Mouse (Mus musculus): ENCODE measurements around the gene Fgfr2. TPM values are rescaled to one million over a fixed set of nuclear protein-coding genes. Genes with fewer than 3 reads are reported as not detected.

Fgfr2 gene
- polyA plus RNA-seq, 1 experiment, result 14.7 TPM

GRCm38 (mm10) chr7:130982881-130983280 lies 2140.3 kb downstream of the Fgfr2 start:
- H3K27me3 ChIP-seq (ENCODE audit: control insufficient read depth, insufficient read depth, low read length), result 0 out of 2 replicates have a peak, but pooled peaks cover 3% of the 10 kb centered on the region
- H3K27ac ChIP-seq (ENCODE audit: insufficient read depth, low read depth, low read length), result no peak overlapping the region
- H3K4me1 ChIP-seq (ENCODE audit: control insufficient read depth, insufficient read depth, insufficient read length, low read length), result peaks cover 2% of the 10 kb centered on the region; the same call in 1 of the 2 replicates
- WGBS, result 71% methylated on average over 3 of the region's 3 CpGs
- no peak overlapping the region for H3K4me3 ChIP-seq (ENCODE audit: low read depth, low read length)
- TF ChIP-seq POLR2A (IDR thresholded peaks at IDR 0.05; ENCODE audit: low read depth, low read length) (no peak), CTCF (IDR thresholded peaks at IDR 0.05; ENCODE audit: extremely low read depth, insufficient read length, insufficient replicate concordance, low read depth, low read length) (no peak)
- no peaks in the 10 kb centered on the region for H3K36me3 ChIP-seq (ENCODE audit: control insufficient read depth, insufficient read depth, low read length)

- H3K27me3 ChIP-seq (ENCODE audit: control insufficient read depth, insufficient read depth, low read length), result 0 out of 2 replicates have a peak, but pooled peaks cover 3% of the 10 kb centered on the region
These were observed 2140.8 kb downstream of the Fgfr2 start for GRCm38 (mm10) chr7:130982371-130982770.

GRCm38 (mm10) chr7:130980130-130980529 lies 2143.0 kb downstream of the Fgfr2 start:
- no peak overlapping the region for H3K4me3 ChIP-seq (ENCODE audit: low read depth, low read length)
- 60% methylated on average over 5 of the region's 5 CpGs for WGBS
- no peak overlapping the region for H3K27ac ChIP-seq (ENCODE audit: insufficient read depth, low read depth, low read length)
- H3K4me1 ChIP-seq (ENCODE audit: control insufficient read depth, insufficient read depth, insufficient read length, low read length), result peaks cover 8% of the 10 kb centered on the region; the same call in 1 of the 2 replicates
- H3K36me3 ChIP-seq (ENCODE audit: control insufficient read depth, insufficient read depth, low read length), result no peaks in the 10 kb centered on the region
- TF ChIP-seq POLR2A (IDR thresholded peaks at IDR 0.05; ENCODE audit: low read depth, low read length), result no peak
- TF ChIP-seq CTCF (IDR thresholded peaks at IDR 0.05; ENCODE audit: extremely low read depth, insufficient read length, insufficient replicate concordance, low read depth, low read length), result no peak
- 0 out of 2 replicates have a peak, but pooled peaks cover 3% of the 10 kb centered on the region for H3K27me3 ChIP-seq (ENCODE audit: control insufficient read depth, insufficient read depth, low read length)

More at GRCm38 (mm10) chr7:130982371-130982770, 2140.8 kb downstream of the Fgfr2 start:
- WGBS, result 52% methylated on average over 4 of the region's 4 CpGs
- TF ChIP-seq POLR2A (IDR thresholded peaks at IDR 0.05; ENCODE audit: low read depth, low read length), result no peak
- no peak for TF ChIP-seq CTCF (IDR thresholded peaks at IDR 0.05; ENCODE audit: extremely low read depth, insufficient read length, insufficient replicate concordance, low read depth, low read length)
- H3K4me3 ChIP-seq (ENCODE audit: low read depth, low read length), result no peak overlapping the region
- no peak overlapping the region for H3K27ac ChIP-seq (ENCODE audit: insufficient read depth, low read depth, low read length)
- no peaks in the 10 kb centered on the region for H3K36me3 ChIP-seq (ENCODE audit: control insufficient read depth, insufficient read depth, low read length)
- peaks cover 7% of the 10 kb centered on the region; the same call in 1 of the 2 replicates for H3K4me1 ChIP-seq (ENCODE audit: control insufficient read depth, insufficient read depth, insufficient read length, low read length)

DNA sequence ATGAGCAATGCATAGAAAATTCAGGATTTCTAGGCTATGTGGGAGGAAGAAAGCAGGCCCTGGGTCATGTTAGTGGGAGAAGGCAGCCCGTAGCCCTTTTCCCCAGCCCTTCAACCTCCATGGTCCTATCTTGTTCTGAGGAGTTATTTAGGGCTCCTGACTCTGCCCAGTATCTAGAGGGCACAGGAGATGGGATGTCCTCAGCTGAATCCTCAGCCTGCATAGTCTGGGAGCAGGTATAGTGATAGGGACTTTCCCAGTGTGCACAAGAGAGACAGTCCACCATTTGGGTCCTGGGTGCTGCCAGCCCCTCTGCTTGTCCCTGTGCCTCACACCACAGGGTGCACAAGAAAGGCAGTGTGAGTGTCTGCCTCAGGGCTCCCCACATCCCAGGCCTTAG lies 2144.6 kb downstream of the Fgfr2 start:
- peaks cover 5% of the 10 kb centered on the region; the same call in 1 of the 2 replicates for H3K27me3 ChIP-seq (ENCODE audit: control insufficient read depth, insufficient read depth, low read length)
- 81% methylated on average over 1 of the region's 1 CpGs for WGBS
- H3K36me3 ChIP-seq (ENCODE audit: control insufficient read depth, insufficient read depth, low read length), result no peaks in the 10 kb centered on the region
- TF ChIP-seq CTCF (IDR thresholded peaks at IDR 0.05; ENCODE audit: extremely low read depth, insufficient read length, insufficient replicate concordance, low read depth, low read length) (no peak), POLR2A (IDR thresholded peaks at IDR 0.05; ENCODE audit: low read depth, low read length) (no peak)
- H3K4me3 ChIP-seq (ENCODE audit: low read depth, low read length), result no peak overlapping the region
- no peak overlapping the region for H3K27ac ChIP-seq (ENCODE audit: insufficient read depth, low read depth, low read length)
- peaks cover 8% of the 10 kb centered on the region; the same call in 1 of the 2 replicates for H3K4me1 ChIP-seq (ENCODE audit: control insufficient read depth, insufficient read depth, insufficient read length, low read length)

DNA sequence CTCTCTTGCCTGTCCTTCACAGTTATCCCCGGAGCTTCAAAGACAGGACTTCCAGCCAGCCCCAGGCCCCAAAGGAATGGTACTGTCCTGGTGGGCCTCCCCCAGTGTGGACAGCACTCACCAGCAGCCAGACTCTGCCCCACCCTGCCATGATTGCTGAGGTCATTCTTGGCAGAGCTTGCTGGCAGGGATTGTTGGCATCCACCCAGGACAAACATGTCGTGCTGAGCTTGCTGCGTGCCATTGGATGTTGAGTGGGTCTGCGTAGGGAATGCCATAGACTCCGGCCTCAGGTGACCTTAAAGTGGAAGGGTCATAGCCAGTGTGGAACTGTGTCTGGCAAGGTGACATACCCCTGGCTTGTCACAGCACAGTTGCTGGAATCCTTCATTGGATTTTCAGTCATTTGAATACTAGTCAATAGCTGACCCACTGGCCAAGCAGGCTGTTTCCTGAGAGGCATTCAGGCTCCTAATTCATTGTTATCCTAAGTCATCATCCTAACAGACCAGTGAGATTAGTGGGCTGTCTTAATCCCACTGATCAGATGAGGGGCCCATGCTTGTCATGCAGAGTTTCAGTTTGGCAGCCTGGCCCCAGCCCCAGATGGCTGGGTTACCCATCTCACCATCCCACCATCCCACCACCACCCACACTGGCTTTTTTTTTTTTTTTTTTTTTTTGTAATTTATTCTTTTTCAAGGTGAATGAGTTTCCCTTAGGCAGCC lies 2145.2 kb downstream of the Fgfr2 start:
- WGBS, result 19% methylated on average over 5 of the region's 5 CpGs
- Histone ChIP-seq H3K27me3 (ENCODE audit: control insufficient read depth, insufficient read depth, low read length) (peaks cover 5% of the 10 kb centered on the region; the same call in 1 of the 2 replicates), H3K4me3 (ENCODE audit: low read depth, low read length) (no peak overlapping the region), H3K4me1 (ENCODE audit: control insufficient read depth, insufficient read depth, insufficient read length, low read length) (peaks cover 8% of the 10 kb centered on the region; the same call in 1 of the 2 replicates), H3K36me3 (ENCODE audit: control insufficient read depth, insufficient read depth, low read length) (no peaks in the 10 kb centered on the region), H3K27ac (ENCODE audit: insufficient read depth, low read depth, low read length) (no peak overlapping the region)
- TF ChIP-seq POLR2A (IDR thresholded peaks at IDR 0.05; ENCODE audit: low read depth, low read length), result no peak
- no peak for TF ChIP-seq CTCF (IDR thresholded peaks at IDR 0.05; ENCODE audit: extremely low read depth, insufficient read length, insufficient replicate concordance, low read depth, low read length)

- TF ChIP-seq CTCF (IDR thresholded peaks at IDR 0.05; ENCODE audit: extremely low read depth, insufficient read length, insufficient replicate concordance, low read depth, low read length), result no peak
- TF ChIP-seq POLR2A (IDR thresholded peaks at IDR 0.05; ENCODE audit: low read depth, low read length), result no peak
- Histone ChIP-seq H3K4me3 (ENCODE audit: low read depth, low read length) (no peak overlapping the region), H3K27me3 (ENCODE audit: control insufficient read depth, insufficient read depth, low read length) (peaks cover 5% of the 10 kb centered on the region; the same call in 1 of the 2 replicates), H3K4me1 (ENCODE audit: control insufficient read depth, insufficient read depth, insufficient read length, low read length) (peaks cover 8% of the 10 kb centered on the region; the same call in 1 of the 2 replicates), H3K27ac (ENCODE audit: insufficient read depth, low read depth, low read length) (no peak overlapping the region), H3K36me3 (ENCODE audit: control insufficient read depth, insufficient read depth, low read length) (no peaks in the 10 kb centered on the region)
- 72% methylated on average over 13 of the region's 13 CpGs for WGBS
These were observed 2146.7 kb downstream of the Fgfr2 start for GRCm38 (mm10) chr7:130976305-130976935.

- H3K27ac ChIP-seq (ENCODE audit: insufficient read depth, low read depth, low read length), result no peak overlapping the region
- no peaks in the 10 kb centered on the region for H3K36me3 ChIP-seq (ENCODE audit: control insufficient read depth, insufficient read depth, low read length)
- peaks cover 2% of the 10 kb centered on the region; the same call in 1 of the 2 replicates for H3K27me3 ChIP-seq (ENCODE audit: control insufficient read depth, insufficient read depth, low read length)
- peaks cover 5% of the 10 kb centered on the region; the same call in 1 of the 2 replicates for H3K4me1 ChIP-seq (ENCODE audit: control insufficient read depth, insufficient read depth, insufficient read length, low read length)
- 89% methylated on average over 9 of the region's 9 CpGs for WGBS
- TF ChIP-seq POLR2A (IDR thresholded peaks at IDR 0.05; ENCODE audit: low read depth, low read length), result no peak
- no peak for TF ChIP-seq CTCF (IDR thresholded peaks at IDR 0.05; ENCODE audit: extremely low read depth, insufficient read length, insufficient replicate concordance, low read depth, low read length)
- no peak overlapping the region for H3K4me3 ChIP-seq (ENCODE audit: low read depth, low read length)
These were observed 2150.4 kb downstream of the Fgfr2 start for GRCm38 (mm10) chr7:130972767-130973166.

Measured in small intestine, adult 2 months (tissue).